Mouse (Mus musculus): ENCODE measurements around the gene Olfr1143.

Gene Olfr1143

GRCm38 (mm10) chr2:87800292-87800691 is at the start of gene Olfr1143:
Gene Olfr1143, plus strand, starts transcription at chr2:87800592.
- no peak for DNase-seq (ENCODE audit: low spot score)

- DNase-seq (ENCODE audit: low spot score) = no peak
Observed at GRCm38 (mm10) chr2:87753891-87754290, 46.5 kb upstream of the Olfr1143 start, which contains the start of gene Olfr1141. Gene Olfr1141, minus strand, starts transcription at chr2:87753991.

GRCm38 (mm10) chr2:87776143-87776542 is 24.2 kb upstream of the Olfr1143 start:
- no peak for DNase-seq (ENCODE audit: low spot score)

- no peak for DNase-seq (ENCODE audit: low spot score)
Observed at GRCm38 (mm10) chr2:87779183-87779582, 21.2 kb upstream of the Olfr1143 start, which contains the start of gene Olfr152. Gene Olfr152, plus strand, starts transcription at chr2:87779483.

- no peak for DNase-seq (ENCODE audit: low spot score)
Observed at GRCm38 (mm10) chr2:87809522-87809921, 9.1 kb downstream of the Olfr1143 start, which contains the start of gene Olfr1145. Gene Olfr1145, plus strand, starts transcription at chr2:87809822.

- no peak for DNase-seq (ENCODE audit: low spot score)
Observed at GRCm38 (mm10) chr2:87830233-87830632, 29.8 kb downstream of the Olfr1143 start, which contains the start of gene Olfr1148. Gene Olfr1148, plus strand, starts transcription at chr2:87830533.

GRCm38 (mm10) chr2:87843693-87844092 is 43.3 kb downstream of the Olfr1143 start, which contains the start of gene Olfr1150-ps1:
Gene Olfr1150-ps1, plus strand, starts transcription at chr2:87843993.
- DNase-seq (ENCODE audit: low spot score) = no peak

All from ovary, postnatal 36 days (tissue).